ENCODE assay signal across 7 mouse cellular contexts in the genomic region with DNA sequence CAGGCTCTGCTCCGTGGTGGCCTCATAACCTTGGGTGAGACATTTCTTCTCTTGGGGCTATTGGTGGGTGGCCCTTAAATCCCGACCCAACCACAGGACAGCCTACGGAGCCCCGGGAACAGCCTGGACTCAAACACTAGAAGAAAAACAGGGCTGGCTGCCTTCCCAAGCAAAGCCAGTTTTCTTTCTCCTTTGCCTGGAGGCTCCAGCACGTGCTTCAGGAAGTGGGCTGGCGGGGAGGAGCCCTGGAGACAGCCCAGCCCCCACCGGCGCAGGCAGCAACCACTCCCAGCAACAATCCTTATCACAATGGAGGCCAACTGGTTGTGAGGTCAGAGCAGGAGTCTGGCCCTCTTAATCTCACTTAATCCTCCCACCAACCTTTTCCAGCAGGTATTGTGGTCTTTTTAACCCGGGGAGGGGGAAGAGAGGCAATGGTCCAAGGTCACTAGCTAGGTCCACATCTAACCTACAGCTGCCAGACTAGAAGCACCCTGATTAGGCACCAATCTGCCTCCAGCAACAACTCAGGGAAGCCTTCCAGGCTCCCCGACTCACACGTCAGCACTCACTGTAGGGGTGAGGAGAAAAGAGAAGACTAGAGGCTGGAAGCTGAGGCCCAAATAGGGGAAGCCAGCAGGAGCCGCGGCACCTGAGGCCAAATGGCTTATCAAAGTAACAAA. TPM values are rescaled to one million over a fixed set of nuclear protein-coding genes. Genes with fewer than 3 reads are reported as not detected.
DNase-seq lines count a peak whose midpoint lies in the region; TF ChIP-seq lines count a peak whose summit lies in the region.

No protein-coding gene starts in this region.

- WGBS in spleen, adult 2 months: 12% methylated on average over 13 of the region's 13 CpGs

- intact Hi-C loops in left cerebral cortex, postnatal 36 days (cut with DNase I): no loop called here

- peaks cover 28% of the 10 kb centered on the region for H3K36me3 ChIP-seq in spleen, adult 2 months (ENCODE audit: control insufficient read depth, insufficient read depth, low read length)

- H3K27ac ChIP-seq in spleen, adult 2 months (ENCODE audit: insufficient read depth, low read length): peak overlapping the region; percentile 99

- peak overlapping the region; percentile 38 for H3K4me3 ChIP-seq in spleen, adult 2 months (ENCODE audit: extremely low read depth, insufficient read depth, insufficient read length)

- H3K4me1 ChIP-seq in spleen, adult 2 months (ENCODE audit: control insufficient read depth, insufficient read depth, insufficient read length): peaks cover 20% of the 10 kb centered on the region; the same call in 1 of the 2 replicates

- no peak for TF ChIP-seq CTCF in spleen, adult 2 months (IDR thresholded peaks at IDR 0.05; ENCODE audit: extremely low read depth, insufficient read depth, insufficient read length, insufficient replicate concordance)

- no peak for TF ChIP-seq POLR2A in spleen, adult 2 months (IDR thresholded peaks at IDR 0.05; ENCODE audit: low read depth, low read length)

- peak; percentile 96 for DNase-seq in adrenal gland, adult 2 months
- DNase-seq in embryo, embryonic 10 days (ENCODE audit: low spot score): peak; percentile 90
- DNase-seq in gastrocnemius, postnatal 10 days: peak; percentile 88
- peak; percentile 77 for DNase-seq in induced T-regulatory cell, adult 2 months (ENCODE audit: low read depth)
- DNase-seq in left cerebral cortex, postnatal 36 days (ENCODE audit: low spot score in 2 of 2): peak; percentile 89
- peak; percentile 66 for DNase-seq in mesoderm, embryonic 11.5 days (ENCODE audit: low read depth, low spot score)
- DNase-seq in spleen, adult 2 months (ENCODE audit: low read depth in 1 of 2, low spot score in 2 of 2): no peak

- no peaks in the 10 kb centered on the region for H3K27me3 ChIP-seq in spleen, adult 2 months (ENCODE audit: control insufficient read depth, insufficient read depth, low read length)

RNA-seq across cellular contexts. Expression of gene Rhof, which starts 4.0 kb away (rescaled TPM):
- 1 to 10 TPM in 1 of 2 experiments, under 1 TPM in 1; 0.84 to 3.8 TPM for total RNA-seq in adrenal gland, adult 2 months (2021)
- polyA plus RNA-seq in adrenal gland, adult 2 months (2012; rRNA removed): 1.7 and 3.6 TPM in 2 replicates
- 1 to 10 TPM in 1 of 2 experiments, under 1 TPM in 1; 0.68 to 1.4 TPM for total RNA-seq in gastrocnemius, postnatal 10 days (2021)
- total RNA-seq in left cerebral cortex, postnatal 36 days (2021): 10 to 100 TPM; 51.3 to 53.0 TPM
- 70.7 and 72.5 TPM in 2 replicates for polyA plus RNA-seq in spleen, adult 2 months (2012; rRNA removed)

RNA-seq across cellular contexts. Expression of gene Setd1b, which starts 5.5 kb away (rescaled TPM):
- total RNA-seq in adrenal gland, adult 2 months (2021): 10 to 100 TPM; 20.5 to 24.0 TPM
- polyA plus RNA-seq in adrenal gland, adult 2 months (2012; rRNA removed): 17.2 and 22.3 TPM in 2 replicates
- total RNA-seq in gastrocnemius, postnatal 10 days (2021): 10 to 100 TPM; 11.0 to 17.1 TPM
- total RNA-seq in left cerebral cortex, postnatal 36 days (2021): 10 to 100 TPM; 27.9 to 35.0 TPM
- polyA plus RNA-seq in spleen, adult 2 months (2012; rRNA removed): 20.5 and 23.2 TPM in 2 replicates

RNA-seq across cellular contexts. Expression of gene Psmd9, which starts 32.7 kb away (rescaled TPM):
- total RNA-seq in adrenal gland, adult 2 months (2021): 10 to 100 TPM; 20.5 to 29.1 TPM
- polyA plus RNA-seq in adrenal gland, adult 2 months (2012; rRNA removed): 17.9 and 22.6 TPM in 2 replicates
- 10 to 100 TPM; 19.6 to 20.0 TPM for total RNA-seq in gastrocnemius, postnatal 10 days (2021)
- total RNA-seq in left cerebral cortex, postnatal 36 days (2021): 10 to 100 TPM; 28.6 to 29.6 TPM
- 13.3 and 19.5 TPM in 2 replicates for polyA plus RNA-seq in spleen, adult 2 months (2012; rRNA removed)

RNA-seq across cellular contexts. Expression of gene Hpd, which starts 46.0 kb away (rescaled TPM):
- total RNA-seq in adrenal gland, adult 2 months (2021): 10 to 100 TPM in 1 of 2 experiments, 1 to 10 TPM in 1; 5.0 to 11.2 TPM
- 1.0 and 2.2 TPM in 2 replicates for polyA plus RNA-seq in adrenal gland, adult 2 months (2012; rRNA removed)
- total RNA-seq in gastrocnemius, postnatal 10 days (2021): under 1 TPM in 1 of 2 experiments, not detected in 1; 0.61 TPM
- total RNA-seq in left cerebral cortex, postnatal 36 days (2021): not detected
- polyA plus RNA-seq in spleen, adult 2 months (2012; rRNA removed): 0.19 and 0.37 TPM in 2 replicates

Comparison
In these comparisons a context has a peak if more than half of its experiments do, and no peak if none do; other contexts are left out.
1. DNase-seq: peak in adrenal gland, adult 2 months (single experiment), embryo, embryonic 10 days (single experiment), gastrocnemius, postnatal 10 days (single experiment), induced T-regulatory cell, adult 2 months (single experiment), left cerebral cortex, postnatal 36 days (2 of 2) and mesoderm, embryonic 11.5 days (single experiment); none in spleen, adult 2 months (0 of 2).
2. RNA of gene Rhof, which starts 4.0 kb away (total RNA-seq): 51.3 to 53.0 TPM in left cerebral cortex, postnatal 36 days; 0.84 to 3.8 TPM in adrenal gland, adult 2 months and 0.68 to 1.4 TPM in gastrocnemius, postnatal 10 days; every median in the first group is over 10 times any median in the second.